Mouse (Mus musculus) forebrain, embryonic 15.5 days (tissue): ENCODE results near the gene Dpf3. TPM values are rescaled to one million over a fixed set of nuclear protein-coding genes. Genes with fewer than 3 reads are reported as not detected.

Source experiments
- ATAC-seq: fragments of 200-750 bp; cut with Nextera tagmentation; replicated peaks from 2 replicates; pipeline ENCODE4 v1.8.0; 2017; ENCODE audit warnings: mild to moderate bottlenecking, moderate TSS enrichment, moderate library complexity
- H3K27ac ChIP-seq: fragments of 300-500 bp; sonication (generic); replicated peaks from 2 replicates; pipeline ENCODE4 v1.5.1; 2015; ENCODE audit warnings: mild to moderate bottlenecking, inconsistent platforms
- H3K27me3 ChIP-seq: fragments of 300-500 bp; sonication (generic); 2 replicates; pipeline ENCODE4 v1.6.1; 2015; ENCODE audit warnings: inconsistent platforms
- H3K36me3 ChIP-seq: fragments of 300-500 bp; sonication (generic); 2 replicates; pipeline ENCODE4 v1.6.1; 2015; ENCODE audit warnings: mild to moderate bottlenecking, inconsistent platforms
- H3K4me1 ChIP-seq: fragments of 300-500 bp; sonication (generic); 2 replicates; pipeline ENCODE4 v1.6.1; 2015; ENCODE audit warnings: inconsistent platforms
- H3K4me2 ChIP-seq: fragments of 300-500 bp; sonication (generic); replicated peaks from 2 replicates; pipeline ENCODE4 v1.6.1; 2015; ENCODE audit warnings: mild to moderate bottlenecking, inconsistent platforms
- H3K4me3 ChIP-seq: fragments of 300-500 bp; sonication (generic); 2 replicates; pipeline ENCODE4 v1.5.1; 2015; ENCODE audit warnings: mild to moderate bottlenecking, inconsistent platforms
- H3K9ac ChIP-seq: fragments of 300-500 bp; sonication (generic); replicated peaks from 2 replicates; pipeline ENCODE4 v1.6.1; 2015; ENCODE audit warnings: mild to moderate bottlenecking, inconsistent platforms
- H3K9me3 ChIP-seq: fragments of 300-500 bp; sonication (generic); 2 replicates; pipeline ENCODE4 v1.6.1; 2016; ENCODE audit warnings: inconsistent platforms
- WGBS: fragments of 180-500 bp; shearing (Covaris S2); methylation state at CpG from one replicate; pipeline ENCODE4 v1.1.7; 2015; ENCODE audit warnings: mixed read lengths; 5-methylcytosine and 5-hydroxymethylcytosine counted together
- polyA plus RNA-seq: library from polyadenylated mRNA; unstranded; fragments of >200 nt; fragmentation: Nextera tagmentation; extraction: Ambion mirVana; gene quantifications from 2 replicates; pipeline ENCODE4 v1.2.1, GENCODE M21; 2015

Dpf3 gene
- polyA plus RNA-seq, 1 experiment from 2014 or later: 11.2 TPM

DNA sequence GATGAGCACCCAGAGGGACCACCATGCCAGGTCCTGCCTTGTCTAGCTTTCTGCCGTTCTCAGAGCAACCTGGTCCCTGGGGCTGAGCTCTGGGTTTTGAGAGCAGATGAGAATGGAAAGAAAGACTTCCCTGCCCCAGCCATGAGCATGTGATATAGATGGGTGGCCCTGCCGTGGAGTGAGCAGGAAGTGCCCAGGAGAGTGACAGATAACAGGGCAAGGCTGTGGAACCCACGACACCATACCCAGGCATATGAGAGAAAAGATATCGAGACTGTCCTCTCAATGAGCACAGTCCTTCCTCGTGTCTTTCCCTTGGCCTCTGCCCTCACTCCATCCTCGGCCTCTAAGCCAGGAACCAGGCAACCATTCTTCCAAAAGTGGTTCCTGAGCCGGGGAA, 172.8 kb downstream of the Dpf3 start:
- H3K9ac ChIP-seq: no peak overlapping the region
- 85% methylated on average over 7 of the region's 7 CpGs for WGBS

GRCm38 (mm10) chr12:83312818-83313217, 174.7 kb downstream of the Dpf3 start:
- Histone ChIP-seq H3K4me2 (no peak overlapping the region), H3K4me1 (no peaks in the 10 kb centered on the region), H3K27me3 (no peaks in the 10 kb centered on the region), H3K9me3 (no peaks in the 10 kb centered on the region), H3K36me3 (no peaks in the 10 kb centered on the region), H3K9ac (no peak overlapping the region), H3K27ac (no peak overlapping the region), H3K4me3 (no peak overlapping the region)
- 91% methylated on average over 9 of the region's 9 CpGs for WGBS
- no peak for ATAC-seq

More for the DNA sequence above, 172.8 kb downstream of the Dpf3 start:
- no peak for ATAC-seq
- no peaks in the 10 kb centered on the region for H3K4me1 ChIP-seq
- no peaks in the 10 kb centered on the region for H3K9me3 ChIP-seq
- no peaks in the 10 kb centered on the region for H3K27me3 ChIP-seq
- no peaks in the 10 kb centered on the region for H3K36me3 ChIP-seq
- no peak overlapping the region for H3K27ac ChIP-seq
- H3K4me2 ChIP-seq: no peak overlapping the region
- H3K4me3 ChIP-seq: no peak overlapping the region

DNA sequence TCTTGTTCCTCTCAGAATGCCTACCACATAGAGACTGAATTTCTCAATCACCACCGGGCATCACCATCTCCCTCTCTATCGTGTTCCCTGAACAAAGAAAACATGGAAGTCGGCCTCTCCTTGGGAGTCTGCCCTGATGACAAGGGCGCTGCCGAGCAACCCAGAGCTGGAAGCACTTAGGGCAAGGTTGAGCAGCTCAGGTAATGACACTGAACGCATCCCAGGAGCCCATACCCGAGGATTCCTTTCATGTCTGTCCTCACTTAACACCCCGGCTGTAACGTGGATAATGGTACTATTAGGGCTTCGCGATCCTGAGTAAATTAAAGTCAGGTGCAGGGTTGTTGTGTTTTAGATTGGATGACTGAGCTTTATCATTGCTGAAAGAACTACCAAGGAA, 176.9 kb downstream of the Dpf3 start:
- H3K4me1 ChIP-seq: no peaks in the 10 kb centered on the region

DNA sequence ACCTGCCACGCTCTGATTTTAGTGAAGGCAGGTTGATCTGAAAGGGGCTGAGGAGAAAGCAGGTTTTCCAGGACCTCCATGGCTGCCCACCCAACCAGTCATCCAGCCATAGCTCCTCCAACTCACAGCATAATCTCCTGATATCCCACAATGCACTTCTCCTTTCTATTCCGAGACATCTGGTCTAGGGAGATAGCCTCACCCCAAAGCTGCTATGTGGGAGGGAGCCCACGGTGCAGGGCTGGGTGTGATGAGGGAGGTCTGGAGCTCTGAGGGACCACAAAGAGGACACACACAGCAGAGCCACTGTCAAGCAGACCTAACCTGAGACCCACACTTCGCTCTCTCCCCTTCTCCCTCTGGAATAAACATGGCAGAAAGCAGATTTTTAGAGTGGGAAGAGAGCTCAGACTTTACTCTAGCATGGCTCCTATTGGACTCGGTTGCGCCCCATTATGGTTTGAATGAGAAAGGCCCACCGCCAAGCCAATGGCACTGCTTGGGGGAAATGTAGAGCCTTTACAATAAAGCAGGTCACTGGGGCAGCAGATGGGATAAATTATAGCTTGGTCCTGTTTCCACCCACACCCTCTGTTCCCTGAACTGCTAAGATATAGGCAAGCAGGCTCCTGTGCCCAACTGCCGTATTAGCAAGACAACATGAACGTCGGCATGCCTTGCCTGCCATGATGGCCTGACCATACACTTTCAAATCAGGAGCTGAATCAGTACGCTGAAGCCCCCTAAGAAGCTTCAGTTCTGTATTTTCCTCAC, 178.3 kb downstream of the Dpf3 start:
- H3K9me3 ChIP-seq: no peaks in the 10 kb centered on the region
- no peaks in the 10 kb centered on the region for H3K36me3 ChIP-seq
- no peak overlapping the region for H3K4me3 ChIP-seq
- no peak for ATAC-seq
- no peaks in the 10 kb centered on the region for H3K4me1 ChIP-seq
- H3K9ac ChIP-seq: no peak overlapping the region
- no peak overlapping the region for H3K4me2 ChIP-seq
- no peak overlapping the region for H3K27ac ChIP-seq
- WGBS: 89% methylated on average over 11 of the region's 11 CpGs
- H3K27me3 ChIP-seq: no peaks in the 10 kb centered on the region

More for the DNA sequence above, 176.9 kb downstream of the Dpf3 start:
- Histone ChIP-seq H3K27me3 (no peaks in the 10 kb centered on the region), H3K4me2 (no peak overlapping the region), H3K9ac (no peak overlapping the region), H3K9me3 (no peaks in the 10 kb centered on the region), H3K4me3 (no peak overlapping the region), H3K27ac (no peak overlapping the region), H3K36me3 (no peaks in the 10 kb centered on the region)
- 66% methylated on average over 11 of the region's 11 CpGs for WGBS
- no peak for ATAC-seq

DNA sequence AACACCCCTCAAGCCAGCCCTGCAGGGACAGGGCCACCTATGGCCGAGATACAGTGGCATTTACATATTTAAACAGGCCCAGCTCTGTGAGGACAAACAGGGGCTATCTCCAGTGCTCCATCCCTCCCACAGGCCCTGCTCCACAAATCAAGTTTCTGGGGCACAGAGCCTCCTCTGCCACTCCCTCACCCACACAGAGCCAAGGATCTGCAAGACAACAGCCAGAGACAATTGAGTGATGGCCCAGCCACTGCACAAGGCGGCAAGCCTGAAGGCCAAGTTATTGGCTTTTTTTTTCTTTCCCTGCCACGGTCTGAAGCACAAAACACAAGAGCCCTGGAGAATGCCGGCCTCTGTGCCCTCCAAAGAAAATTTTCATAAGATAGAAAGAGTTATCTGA, 178.9 kb downstream of the Dpf3 start:
- no peak overlapping the region for H3K4me3 ChIP-seq
- no peak overlapping the region for H3K4me2 ChIP-seq
- H3K9me3 ChIP-seq: no peaks in the 10 kb centered on the region
- H3K4me1 ChIP-seq: no peaks in the 10 kb centered on the region
- no peaks in the 10 kb centered on the region for H3K27me3 ChIP-seq
- 68% methylated on average over 4 of the region's 4 CpGs for WGBS
- no peaks in the 10 kb centered on the region for H3K36me3 ChIP-seq
- ATAC-seq: no peak
- no peak overlapping the region for H3K27ac ChIP-seq
- no peak overlapping the region for H3K9ac ChIP-seq

GRCm38 (mm10) chr12:83303221-83303620, 184.3 kb downstream of the Dpf3 start:
- H3K4me1 ChIP-seq: peaks cover 21% of the 10 kb centered on the region
- H3K9ac ChIP-seq: no peak overlapping the region
- no peak for ATAC-seq
- no peaks in the 10 kb centered on the region for H3K36me3 ChIP-seq
- no peak overlapping the region; the same call in 1 of the 2 replicates for H3K4me2 ChIP-seq
- H3K9me3 ChIP-seq: no peaks in the 10 kb centered on the region
- WGBS: 56% methylated on average over 6 of the region's 6 CpGs
- no peaks in the 10 kb centered on the region for H3K27me3 ChIP-seq
- peak overlapping the region; percentile 90 for H3K27ac ChIP-seq
- H3K4me3 ChIP-seq: no peak overlapping the region

- Histone ChIP-seq H3K36me3 (no peaks in the 10 kb centered on the region), H3K27me3 (no peaks in the 10 kb centered on the region), H3K9ac (0 out of 2 replicates have a peak overlapping the region, but pooled peaks have one; percentile 21), H3K4me2 (peak overlapping the region; percentile 2; the same call in 1 of the 2 replicates), H3K4me3 (no peak overlapping the region), H3K4me1 (peaks cover 21% of the 10 kb centered on the region), H3K9me3 (no peaks in the 10 kb centered on the region), H3K27ac (peak overlapping the region; percentile 90)
- ATAC-seq: peak; percentile 67
- WGBS: 15% methylated on average over 18 of the region's 18 CpGs
Measured at GRCm38 (mm10) chr12:83302320-83303153, 185.0 kb downstream of the Dpf3 start.

- ATAC-seq: peak; percentile 35
- Histone ChIP-seq H3K36me3 (no peaks in the 10 kb centered on the region), H3K4me2 (no peak overlapping the region), H3K4me3 (no peak overlapping the region), H3K4me1 (peaks cover 21% of the 10 kb centered on the region), H3K27ac (peak overlapping the region; percentile 90), H3K9ac (no peak overlapping the region), H3K27me3 (no peaks in the 10 kb centered on the region), H3K9me3 (no peaks in the 10 kb centered on the region)
- 58% methylated on average over 18 of the region's 18 CpGs for WGBS
Measured at GRCm38 (mm10) chr12:83301616-83302319, 185.7 kb downstream of the Dpf3 start.

DNA sequence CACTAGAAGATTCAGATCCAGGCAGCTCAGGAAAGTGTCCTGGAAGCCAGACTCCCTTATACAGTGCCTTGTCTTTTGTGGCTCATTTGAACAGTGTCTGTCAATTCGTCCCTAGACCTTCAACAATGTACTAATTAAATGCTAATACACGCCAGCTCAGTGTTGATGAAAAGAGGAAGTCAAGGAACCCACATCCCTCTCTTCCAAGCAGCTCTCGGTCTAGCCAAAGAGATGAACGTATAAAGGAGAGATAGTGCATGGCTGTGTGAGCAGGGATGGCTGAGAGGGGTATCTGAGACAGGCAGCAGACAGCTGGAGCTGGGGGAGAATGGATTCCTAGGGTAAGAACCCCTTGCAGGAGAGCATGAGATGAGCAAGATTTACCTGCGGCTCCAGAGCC, 189.2 kb downstream of the Dpf3 start:
- H3K9ac ChIP-seq: no peak overlapping the region
- no peaks in the 10 kb centered on the region for H3K27me3 ChIP-seq
- peaks cover 20% of the 10 kb centered on the region for H3K4me1 ChIP-seq
- no peak overlapping the region for H3K4me2 ChIP-seq
- ATAC-seq: no peak
- no peaks in the 10 kb centered on the region for H3K9me3 ChIP-seq
- H3K36me3 ChIP-seq: no peaks in the 10 kb centered on the region
- WGBS: 57% methylated on average over 5 of the region's 5 CpGs
- H3K27ac ChIP-seq: no peak overlapping the region
- H3K4me3 ChIP-seq: no peak overlapping the region

DNA sequence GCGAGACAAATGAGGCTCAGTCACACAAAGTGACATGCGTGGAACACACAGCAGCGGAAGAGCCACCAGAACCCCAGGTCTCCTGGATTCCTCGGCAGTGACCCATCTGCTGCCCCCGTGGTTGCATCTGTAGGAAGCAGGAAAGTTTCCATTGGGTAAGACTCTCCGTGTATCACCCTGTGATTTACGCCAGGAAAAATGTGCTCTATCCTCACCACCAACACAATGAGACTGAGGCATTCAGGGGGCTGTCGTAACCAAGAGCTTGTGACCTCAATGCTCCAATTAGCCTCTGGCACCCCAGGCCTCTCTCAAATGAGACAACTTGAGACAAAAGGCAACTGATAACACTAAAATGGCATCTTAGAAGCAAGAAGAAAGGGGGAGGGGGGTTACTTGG, 192.5 kb downstream of the Dpf3 start:
- Histone ChIP-seq H3K4me2 (no peak overlapping the region), H3K27me3 (no peaks in the 10 kb centered on the region), H3K9me3 (no peaks in the 10 kb centered on the region), H3K27ac (no peak overlapping the region), H3K9ac (no peak overlapping the region), H3K4me3 (no peak overlapping the region), H3K36me3 (no peaks in the 10 kb centered on the region), H3K4me1 (no peaks in the 10 kb centered on the region)
- WGBS: 50% methylated on average over 8 of the region's 8 CpGs
- no peak for ATAC-seq

- Histone ChIP-seq H3K27me3 (no peaks in the 10 kb centered on the region), H3K4me2 (no peak overlapping the region), H3K9me3 (no peaks in the 10 kb centered on the region), H3K4me1 (peaks cover 2% of the 10 kb centered on the region), H3K4me3 (no peak overlapping the region), H3K9ac (no peak overlapping the region), H3K27ac (no peak overlapping the region), H3K36me3 (no peaks in the 10 kb centered on the region)
- whole genome bisulfite sequencing: 51% methylated on average over 5 of the region's 5 CpGs
- no peak for ATAC-seq
Measured at GRCm38 (mm10) chr12:83291915-83292314, 195.6 kb downstream of the Dpf3 start.
